Mouse (Mus musculus) embryonic fibroblast, embryonic 13.5 days (primary cell): ENCODE results near the gene Nxph1.

Experiments used
- CTCF ChIP-seq: IDR thresholded peaks from 2 replicates; pipeline ENCODE4 v1.5.1; 2011; ENCODE audit warnings: mild to moderate bottlenecking, control low read depth, low read length, moderate library complexity, borderline replicate concordance; ENCODE audit not compliant: insufficient read depth
- POLR2A ChIP-seq: IDR thresholded peaks from 2 replicates; pipeline ENCODE4 v1.6.1; 2011; ENCODE audit warnings: low read depth, mild to moderate bottlenecking, control low read depth, low read length, moderate library complexity

- TF ChIP-seq CTCF (no peak), POLR2A (no peak)
Measured at GRCm38 (mm10) chr6:9069913-9070312, 121.7 kb downstream of the Nxph1 start.
